Mouse (Mus musculus) stomach, embryonic 15.5 days (tissue): Measurements from ENCODE around the gene Ddx52. TPM values are rescaled to one million over a fixed set of nuclear protein-coding genes. Genes with fewer than 3 reads are reported as not detected.
A peak's percentile ranks its signal among the peaks of the same experiment; 100 is the strongest.

Source experiments
- ATAC-seq: fragments of 200-750 bp; cut with Nextera tagmentation; 2 replicates; pipeline ENCODE4 v1.8.0; 2017; ENCODE audit warnings: low read depth, moderate number of reproducible peaks, moderate TSS enrichment; ENCODE audit not compliant: insufficient read depth, low FRiP score
- H3K27ac ChIP-seq: fragments of 300-500 bp; sonication (generic); 2 replicates; pipeline ENCODE4 v1.5.1; 2015; ENCODE audit warnings: mild to moderate bottlenecking, inconsistent platforms
- H3K27me3 ChIP-seq: fragments of 300-500 bp; sonication (generic); replicated peaks from 2 replicates; pipeline ENCODE4 v1.6.1; 2015; ENCODE audit warnings: inconsistent platforms
- H3K36me3 ChIP-seq: fragments of 300-500 bp; sonication (generic); 2 replicates; pipeline ENCODE4 v1.6.1; 2015; ENCODE audit warnings: inconsistent platforms
- H3K4me1 ChIP-seq: fragments of 300-500 bp; sonication (generic); 2 replicates; pipeline ENCODE4 v1.6.1; 2015; ENCODE audit warnings: inconsistent platforms
- H3K4me2 ChIP-seq: fragments of 300-500 bp; sonication (generic); 2 replicates; pipeline ENCODE4 v1.6.1; 2015; ENCODE audit warnings: mild to moderate bottlenecking, inconsistent platforms
- H3K4me3 ChIP-seq: fragments of 300-500 bp; sonication (generic); replicated peaks from 2 replicates; pipeline ENCODE4 v1.5.1; 2015; ENCODE audit warnings: inconsistent platforms
- H3K9ac ChIP-seq: fragments of 300-500 bp; sonication (generic); 2 replicates; pipeline ENCODE4 v1.6.1; 2015; ENCODE audit warnings: inconsistent platforms
- H3K9me3 ChIP-seq: fragments of 300-500 bp; sonication (generic); 2 replicates; pipeline ENCODE4 v1.6.1; 2016; ENCODE audit warnings: inconsistent platforms
- WGBS: fragments of 180-500 bp; shearing (Covaris S2); methylation state at CpG from one replicate; pipeline ENCODE4 v1.1.7; 2015; 5-methylcytosine and 5-hydroxymethylcytosine counted together
- polyA plus RNA-seq: library from polyadenylated mRNA; unstranded; fragments of >200 nt; fragmentation: Nextera tagmentation; extraction: Ambion mirVana; gene quantifications from 2 replicates; pipeline ENCODE4 v1.2.1, GENCODE M21; 2015

Ddx52 gene
- polyA plus RNA-seq, 1 experiment from 2014 or later: 30.4 TPM

DNA sequence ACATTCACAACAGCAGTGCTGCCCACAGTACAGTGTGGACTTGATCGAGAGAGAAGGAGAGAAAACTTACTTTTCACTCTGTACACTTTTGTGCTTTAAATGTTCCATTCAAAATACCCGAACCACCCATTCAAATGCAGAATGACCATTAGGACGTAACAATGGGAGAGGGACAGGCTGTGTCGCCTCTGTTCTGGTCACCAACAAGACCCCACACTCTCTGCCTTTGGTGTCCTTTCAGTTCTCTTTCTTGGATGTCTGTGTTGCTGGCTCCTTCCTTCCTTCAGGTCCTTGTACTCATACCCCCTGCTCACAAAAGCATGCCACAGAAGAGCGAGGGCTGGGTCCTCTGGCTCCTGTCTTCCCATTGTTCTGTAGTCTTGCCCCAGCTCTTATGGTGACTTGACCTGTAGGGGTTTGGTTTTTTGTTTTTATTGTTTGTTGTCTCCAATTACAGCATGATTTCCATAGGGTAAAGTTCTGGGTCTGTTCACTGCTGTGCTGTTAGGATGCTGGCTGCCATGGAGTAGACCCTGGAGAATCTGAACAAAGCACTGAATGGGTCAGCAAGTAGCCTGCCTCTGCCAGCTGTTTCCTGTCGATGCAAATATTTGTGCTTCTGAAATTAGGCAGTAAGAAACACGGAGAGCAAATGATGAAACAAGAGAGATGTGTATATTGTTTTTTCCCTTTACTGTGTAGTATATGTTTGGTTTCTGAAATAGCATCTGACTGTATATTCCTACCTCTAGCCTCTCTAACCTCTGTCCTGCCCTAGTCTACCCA is 32.9 kb downstream of the Ddx52 start:
- Histone ChIP-seq H3K27ac (no peak overlapping the region), H3K9ac (no peak overlapping the region), H3K27me3 (no peaks in the 10 kb centered on the region), H3K4me2 (no peak overlapping the region), H3K9me3 (no peaks in the 10 kb centered on the region), H3K4me3 (no peak overlapping the region), H3K36me3 (0 out of 2 replicates have a peak, but pooled peaks cover 2% of the 10 kb centered on the region), H3K4me1 (no peaks in the 10 kb centered on the region)
- 78% methylated on average over 7 of the region's 7 CpGs for WGBS
- ATAC-seq: no peak

- 0 out of 2 replicates have a peak, but pooled peaks cover 2% of the 10 kb centered on the region for H3K36me3 ChIP-seq
- 86% methylated on average over 1 of the region's 1 CpGs for WGBS
- no peak overlapping the region for H3K9ac ChIP-seq
- H3K4me2 ChIP-seq: no peak overlapping the region
- H3K27me3 ChIP-seq: no peaks in the 10 kb centered on the region
- no peak for ATAC-seq
- no peaks in the 10 kb centered on the region for H3K4me1 ChIP-seq
- H3K4me3 ChIP-seq: no peak overlapping the region
- no peak overlapping the region for H3K27ac ChIP-seq
- H3K9me3 ChIP-seq: no peaks in the 10 kb centered on the region
Measured at GRCm38 (mm10) chr11:83975488-83975887, 33.6 kb downstream of the Ddx52 start.

- no peak overlapping the region for H3K4me3 ChIP-seq
- no peak overlapping the region for H3K4me2 ChIP-seq
- 0 out of 2 replicates have a peak, but pooled peaks cover 4% of the 10 kb centered on the region for H3K36me3 ChIP-seq
- no peaks in the 10 kb centered on the region for H3K4me1 ChIP-seq
- no peaks in the 10 kb centered on the region for H3K27me3 ChIP-seq
- 85% methylated on average over 13 of the region's 13 CpGs for WGBS
- H3K27ac ChIP-seq: no peak overlapping the region
- no peaks in the 10 kb centered on the region for H3K9me3 ChIP-seq
- no peak overlapping the region for H3K9ac ChIP-seq
- ATAC-seq: no peak
Measured at GRCm38 (mm10) chr11:83976236-83976977, 34.5 kb downstream of the Ddx52 start.

GRCm38 (mm10) chr11:83977810-83978209 is 35.9 kb downstream of the Ddx52 start:
- Histone ChIP-seq H3K4me3 (no peak overlapping the region), H3K27me3 (no peaks in the 10 kb centered on the region), H3K36me3 (peaks cover 3% of the 10 kb centered on the region; the same call in 1 of the 2 replicates), H3K4me2 (no peak overlapping the region), H3K27ac (no peak overlapping the region), H3K9me3 (no peaks in the 10 kb centered on the region), H3K4me1 (no peaks in the 10 kb centered on the region), H3K9ac (no peak overlapping the region)
- WGBS: 90% methylated on average over 2 of the region's 2 CpGs
- no peak for ATAC-seq

DNA sequence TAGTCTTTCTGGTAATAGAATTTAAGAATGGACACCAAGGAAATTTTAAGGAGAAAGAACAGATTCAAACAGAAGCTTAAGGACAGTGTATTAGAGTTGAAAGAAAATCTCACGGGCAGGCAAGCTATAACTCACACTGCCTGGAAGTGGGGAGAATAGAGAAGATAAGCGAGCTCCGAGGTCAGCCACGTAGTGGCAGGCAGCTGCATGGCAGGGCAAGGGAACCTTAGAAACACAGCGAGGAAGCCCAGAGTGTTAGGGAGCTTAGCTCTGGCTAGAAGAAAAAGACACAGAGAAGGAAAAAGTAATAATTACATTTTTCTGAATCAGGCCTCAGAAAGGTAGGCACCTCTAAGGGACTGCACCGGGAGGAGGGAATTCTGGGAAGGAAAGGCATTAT is 38.1 kb downstream of the Ddx52 start:
- Histone ChIP-seq H3K9me3 (no peaks in the 10 kb centered on the region), H3K36me3 (peaks cover 11% of the 10 kb centered on the region; the same call in 1 of the 2 replicates), H3K27me3 (no peaks in the 10 kb centered on the region), H3K4me2 (no peak overlapping the region), H3K27ac (no peak overlapping the region), H3K4me3 (no peak overlapping the region), H3K4me1 (no peaks in the 10 kb centered on the region), H3K9ac (no peak overlapping the region)
- no peak for ATAC-seq
- 89% methylated on average over 6 of the region's 6 CpGs for WGBS

- no peak overlapping the region for H3K9ac ChIP-seq
- H3K9me3 ChIP-seq: no peaks in the 10 kb centered on the region
- no peak for ATAC-seq
- no peak overlapping the region for H3K27ac ChIP-seq
- 80% methylated on average over 10 of the region's 10 CpGs for WGBS
- H3K4me3 ChIP-seq: no peak overlapping the region
- H3K36me3 ChIP-seq: peaks cover 15% of the 10 kb centered on the region; the same call in 1 of the 2 replicates
- H3K27me3 ChIP-seq: no peaks in the 10 kb centered on the region
- no peaks in the 10 kb centered on the region for H3K4me1 ChIP-seq
- H3K4me2 ChIP-seq: no peak overlapping the region
Measured at GRCm38 (mm10) chr11:83981338-83981737, 39.5 kb downstream of the Ddx52 start.

DNA sequence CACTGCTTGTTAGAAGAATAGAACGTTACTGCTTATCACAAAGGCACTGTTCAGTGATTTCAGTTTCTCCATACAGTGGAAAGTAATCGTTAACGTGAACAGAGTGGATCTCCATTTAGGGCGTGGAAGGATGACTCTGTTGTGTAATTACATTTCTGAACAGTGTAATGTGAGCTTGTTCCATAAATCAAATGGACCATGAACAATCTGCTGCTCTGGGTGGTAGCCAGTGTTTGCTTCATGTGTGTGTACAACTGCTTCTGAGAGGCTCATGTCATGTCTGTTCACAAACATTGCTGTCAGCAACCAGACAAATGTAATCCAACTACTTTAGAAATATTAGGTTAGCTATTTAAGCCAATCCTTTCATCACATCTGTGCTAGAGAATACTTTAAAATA is 49.8 kb downstream of the Ddx52 start:
- Histone ChIP-seq H3K27ac (no peak overlapping the region), H3K4me1 (no peaks in the 10 kb centered on the region), H3K9me3 (no peaks in the 10 kb centered on the region), H3K4me2 (no peak overlapping the region), H3K9ac (no peak overlapping the region), H3K27me3 (no peaks in the 10 kb centered on the region), H3K4me3 (no peak overlapping the region), H3K36me3 (peaks cover 15% of the 10 kb centered on the region)
- no peak for ATAC-seq
- WGBS: 75% methylated on average over 4 of the region's 4 CpGs

DNA sequence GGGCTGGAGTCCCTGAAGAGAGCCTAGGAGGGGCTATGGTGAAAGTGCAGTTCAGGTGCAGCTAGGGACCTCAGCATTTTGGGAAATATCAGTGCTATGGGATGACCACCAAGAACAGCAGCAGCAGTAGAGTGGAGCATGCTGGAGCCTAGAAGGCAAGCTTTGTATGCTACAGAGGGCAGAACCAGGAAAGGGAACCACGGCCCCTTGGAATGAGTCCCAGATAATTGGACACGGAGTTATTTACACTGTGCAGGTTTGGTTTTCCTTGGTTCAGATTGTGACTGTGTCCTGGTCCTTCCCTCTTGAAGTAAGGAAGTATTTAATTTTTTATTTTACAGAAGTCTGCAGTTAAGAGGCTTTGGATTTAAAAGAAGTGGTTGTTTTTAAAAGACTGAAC is 51.6 kb downstream of the Ddx52 start:
- Histone ChIP-seq H3K4me2 (no peak overlapping the region), H3K27ac (no peak overlapping the region), H3K36me3 (peaks cover 15% of the 10 kb centered on the region), H3K27me3 (no peaks in the 10 kb centered on the region), H3K4me3 (no peak overlapping the region), H3K9ac (no peak overlapping the region), H3K9me3 (no peaks in the 10 kb centered on the region), H3K4me1 (no peaks in the 10 kb centered on the region)
- no peak for ATAC-seq
- WGBS: 56% methylated on average over 2 of the region's 2 CpGs

GRCm38 (mm10) chr11:83994481-83994880 is 52.6 kb downstream of the Ddx52 start:
- Histone ChIP-seq H3K4me2 (no peak overlapping the region), H3K9me3 (no peaks in the 10 kb centered on the region), H3K4me3 (no peak overlapping the region), H3K27ac (no peak overlapping the region), H3K27me3 (no peaks in the 10 kb centered on the region), H3K36me3 (peaks cover 14% of the 10 kb centered on the region), H3K4me1 (no peaks in the 10 kb centered on the region), H3K9ac (no peak overlapping the region)
- ATAC-seq: no peak
- WGBS: 74% methylated on average over 3 of the region's 3 CpGs

DNA sequence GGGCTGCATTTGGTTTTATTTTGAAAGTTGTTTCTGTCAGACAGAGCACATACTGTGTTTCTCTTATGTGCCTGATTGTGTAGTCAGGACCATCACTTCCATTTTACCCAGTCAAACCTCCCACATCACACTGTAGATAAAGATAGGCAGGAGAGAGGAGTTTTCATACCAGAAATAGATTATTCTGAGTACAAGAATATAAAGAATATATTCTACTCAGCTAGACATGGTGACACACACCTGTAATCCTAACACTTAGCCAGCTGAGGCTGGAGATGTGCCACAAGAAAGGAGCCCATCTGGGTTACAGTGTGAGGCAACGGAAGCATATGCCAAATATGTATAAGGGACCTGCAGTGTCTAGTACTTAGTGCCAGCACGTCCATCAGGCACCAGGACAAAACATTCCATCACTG is 53.7 kb downstream of the Ddx52 start:
- H3K4me1 ChIP-seq: no peaks in the 10 kb centered on the region
- no peak overlapping the region for H3K27ac ChIP-seq
- no peak overlapping the region for H3K4me2 ChIP-seq
- no peak overlapping the region for H3K9ac ChIP-seq
- ATAC-seq: no peak
- H3K9me3 ChIP-seq: no peaks in the 10 kb centered on the region
- 91% methylated on average over 2 of the region's 2 CpGs for WGBS
- H3K27me3 ChIP-seq: no peaks in the 10 kb centered on the region
- peaks cover 10% of the 10 kb centered on the region for H3K36me3 ChIP-seq
- H3K4me3 ChIP-seq: no peak overlapping the region

DNA sequence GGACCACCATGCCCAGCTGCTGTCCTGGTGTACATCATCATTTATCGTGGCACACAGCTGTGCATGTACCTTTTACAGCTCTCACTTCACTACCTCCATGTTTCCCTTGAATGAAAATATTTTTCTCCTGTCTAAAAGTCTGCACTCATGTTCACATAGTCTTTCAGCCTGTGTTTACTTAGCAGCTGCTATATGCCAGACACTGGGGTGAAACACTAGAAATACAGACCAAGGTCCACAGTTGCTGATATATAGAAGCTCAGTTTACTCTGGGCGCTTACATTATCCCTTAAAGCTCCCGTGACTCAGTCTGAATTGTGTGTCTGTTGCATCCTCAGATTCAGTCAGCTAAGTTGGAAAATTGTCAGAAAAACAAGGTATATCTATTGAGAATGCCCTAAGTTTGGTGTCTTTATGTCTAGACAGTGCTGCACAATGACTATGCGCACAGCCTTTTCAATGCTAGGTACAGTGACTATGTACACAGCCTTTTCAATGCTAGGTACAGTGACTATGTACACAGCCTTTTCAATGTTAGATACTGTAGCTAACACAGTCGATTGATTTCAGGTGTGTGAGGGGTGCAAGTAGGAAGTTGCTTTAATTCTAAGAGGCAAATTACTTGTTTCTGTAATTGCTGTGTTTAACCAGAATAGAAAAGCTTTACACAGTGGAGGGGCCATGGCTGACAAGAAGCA is 55.5 kb downstream of the Ddx52 start:
- H3K27ac ChIP-seq: no peak overlapping the region
- no peaks in the 10 kb centered on the region for H3K9me3 ChIP-seq
- H3K4me1 ChIP-seq: no peaks in the 10 kb centered on the region
- 75% methylated on average over 5 of the region's 5 CpGs for WGBS
- ATAC-seq: peak; percentile 76; the same call in 1 of the 2 replicates
- no peak overlapping the region for H3K4me3 ChIP-seq
- peaks cover 14% of the 10 kb centered on the region for H3K36me3 ChIP-seq
- H3K4me2 ChIP-seq: no peak overlapping the region
- H3K27me3 ChIP-seq: no peaks in the 10 kb centered on the region
- H3K9ac ChIP-seq: no peak overlapping the region

- Histone ChIP-seq H3K4me3 (no peak overlapping the region), H3K27ac (no peak overlapping the region), H3K27me3 (no peaks in the 10 kb centered on the region), H3K36me3 (peaks cover 18% of the 10 kb centered on the region), H3K4me2 (no peak overlapping the region), H3K9me3 (no peaks in the 10 kb centered on the region), H3K9ac (no peak overlapping the region), H3K4me1 (no peaks in the 10 kb centered on the region)
- ATAC-seq: no peak
- WGBS: 87% methylated on average over 3 of the region's 3 CpGs
Measured at GRCm38 (mm10) chr11:83998993-83999392, 57.1 kb downstream of the Ddx52 start.
